Mouse (Mus musculus) forebrain, embryonic 14.5 days (tissue): Measurements from ENCODE around the gene Wdr60. TPM values are rescaled to one million over a fixed set of nuclear protein-coding genes. Genes with fewer than 3 reads are reported as not detected.

Source experiments
- microRNA-seq: library from miRNA; unstranded; fragments of <30 nt; microRNA quantifications from one replicate; pipeline ENCODE4, GENCODE M21; 2016
- polyA plus RNA-seq: library from polyadenylated mRNA; unstranded; fragments of >200 nt; fragmentation: Nextera tagmentation; extraction: Ambion mirVana; gene quantifications from 2 replicates; pipeline ENCODE4 v1.2.1, GENCODE M21; 2014

The Wdr60 gene
- polyA plus RNA-seq, 1 experiment from 2014 or later = 12.5 TPM

Small RNA genes lying within 50 kb of the gene (microRNA-seq; reads per million reads assigned to microRNA genes)
- gene Gm23190 = not detected

Other genes with a start within 250 kb of the Wdr60 start
- 69.9 and 77.0 TPM in 2 replicates for gene Zfp386, start 215.3 kb downstream of the Wdr60 start, polyA plus RNA-seq
- gene Vipr2, start 185.3 kb downstream of the Wdr60 start, polyA plus RNA-seq = 0.46 and 1.2 TPM in 2 replicates
- gene Gm11027, start 12.4 kb upstream of the Wdr60 start, polyA plus RNA-seq = not detected in 2 replicates
- gene Esyt2, start 18.2 kb upstream of the Wdr60 start, polyA plus RNA-seq = 12.2 and 14.0 TPM in 2 replicates
- 19.7 and 21.8 TPM in 2 replicates for gene Ncapg2, start 142.4 kb upstream of the Wdr60 start, polyA plus RNA-seq
- gene Ptprn2, start 222.7 kb upstream of the Wdr60 start, polyA plus RNA-seq = 4.1 and 7.3 TPM in 2 replicates